Mouse (Mus musculus) left cerebral cortex, postnatal 10 days (tissue): ENCODE measurements around the gene Lpp. TPM values are rescaled to one million over a fixed set of nuclear protein-coding genes. Genes with fewer than 3 reads are reported as not detected.
A peak's percentile ranks its signal among the peaks of the same experiment; 100 is the strongest.

Source experiments
- DNase-seq, 2 experiments: peaks; one replicate each; pipeline ENCODE4 v3.0.0; 2021 to 2022; ENCODE audit warnings: low spot score in 2 of 2, mixed read lengths in 1 of 2; ENCODE audit errors: extremely low spot score in 1 of 2
- intact Hi-C: fragments of 180-260 bp; cut with DNase I; formaldehyde crosslinking; loops from one replicate; pipeline ENCODE4 v1.15.1; 2025
- total RNA-seq, 2 experiments: library from RNA; stranded (reverse); gene quantifications; 2 replicates each; pipeline ENCODE4 v1.2.3; 2021

Lpp gene
- total RNA-seq, 2 experiments from 2014 or later: 8.8 to 9.8 TPM

DNA sequence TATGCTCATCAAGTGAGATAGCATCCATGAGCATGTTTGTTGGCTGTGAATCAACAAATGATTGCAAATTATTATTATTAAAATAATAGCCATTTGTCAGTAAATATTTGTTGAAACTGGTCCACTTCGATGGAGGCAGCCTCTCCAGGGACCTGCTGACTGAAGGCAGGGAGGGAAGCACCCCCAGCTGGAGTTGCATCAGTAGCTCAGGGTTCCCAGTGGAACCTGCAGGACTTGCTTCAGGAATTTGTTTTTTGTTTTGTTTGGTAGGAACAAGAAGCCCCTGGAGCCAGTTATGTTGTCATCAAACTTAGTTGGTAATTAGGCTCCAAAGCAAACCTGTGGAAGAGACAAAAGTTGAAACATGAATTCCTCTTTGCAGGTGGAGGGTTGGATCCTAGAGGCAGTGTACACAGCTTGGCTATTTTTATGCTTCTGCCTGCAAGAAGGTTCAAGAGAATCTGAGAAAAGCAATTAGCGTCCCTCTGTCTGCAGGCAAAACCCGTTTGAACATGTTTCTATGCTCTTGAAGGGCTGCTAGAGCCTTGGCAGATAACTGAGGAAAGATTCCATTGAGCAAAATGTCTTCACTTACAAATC, 554.9 kb downstream of the Lpp start:
- no peak for DNase-seq
- intact Hi-C loops: no loop called here

DNA sequence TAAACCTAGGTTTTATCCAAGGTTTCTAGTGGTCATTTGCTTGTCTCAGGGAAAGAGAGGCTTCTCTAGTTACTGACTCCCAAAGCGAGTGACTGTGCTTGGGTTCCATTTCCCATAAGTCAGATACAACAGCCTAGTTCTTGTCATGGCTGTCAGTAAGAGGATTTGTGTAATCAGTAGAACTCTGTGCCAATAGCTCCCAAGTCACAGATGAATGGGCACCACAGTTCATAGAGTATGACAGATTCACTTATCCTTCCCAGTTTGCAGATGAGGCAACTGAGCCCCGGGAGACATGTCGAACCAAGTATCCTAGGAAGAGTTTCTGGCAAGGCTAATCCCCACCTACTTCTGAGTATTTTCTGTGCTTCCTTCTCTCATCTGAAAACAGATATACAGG, 556.0 kb downstream of the Lpp start:
- intact Hi-C loops: no loop called here
- DNase-seq: no peak

DNA sequence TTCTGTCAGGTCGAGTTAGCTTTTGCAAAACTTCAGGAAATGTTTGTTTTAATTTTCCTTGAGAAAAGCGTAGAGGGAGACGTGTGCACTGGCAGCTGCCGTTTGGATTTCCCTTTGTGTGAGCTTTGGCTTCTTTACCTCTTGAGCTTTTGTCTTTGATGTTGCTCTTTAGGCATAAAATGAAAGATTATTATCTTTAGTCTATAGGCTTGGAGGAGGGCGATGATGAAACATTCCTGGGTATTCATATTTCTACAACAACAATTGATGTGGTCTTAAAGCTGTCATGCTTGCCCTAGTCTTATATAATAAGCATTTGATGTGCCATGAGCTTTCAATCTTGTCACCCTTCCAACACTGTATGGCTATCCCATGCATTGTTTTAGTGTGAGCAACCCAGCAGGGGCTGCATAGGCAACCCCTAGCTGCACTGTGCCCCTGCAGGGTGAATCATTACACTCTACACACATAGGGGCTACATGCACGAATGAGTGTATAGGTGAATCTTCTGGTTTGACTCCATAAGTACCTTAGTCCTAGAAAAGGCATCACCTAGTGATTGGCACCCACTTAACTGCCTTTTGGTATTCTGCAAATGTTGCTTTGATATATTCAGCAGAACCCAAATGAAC, 556.9 kb downstream of the Lpp start:
- intact Hi-C loops: no loop called here
- no peak for DNase-seq

DNA sequence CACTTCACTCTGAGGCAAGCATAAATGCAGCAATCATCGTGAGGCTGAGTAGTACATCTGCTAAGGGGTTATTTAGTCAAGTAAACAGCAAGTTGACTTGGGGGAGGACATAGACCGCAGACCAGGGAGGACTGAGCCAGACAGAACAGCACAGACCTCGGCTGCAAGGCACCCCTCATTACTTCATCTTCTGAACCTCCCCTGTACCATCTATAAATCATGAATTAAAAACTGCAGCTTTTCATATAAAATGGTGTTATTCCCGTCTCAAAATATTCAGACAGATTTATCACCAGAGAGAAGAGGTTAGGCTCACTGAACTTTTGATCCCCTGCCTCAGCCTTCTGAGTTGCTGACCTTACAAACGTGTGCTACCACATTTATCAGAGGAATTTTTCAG, 558.6 kb downstream of the Lpp start:
- no peak for DNase-seq
- intact Hi-C loops: no loop called here

DNA sequence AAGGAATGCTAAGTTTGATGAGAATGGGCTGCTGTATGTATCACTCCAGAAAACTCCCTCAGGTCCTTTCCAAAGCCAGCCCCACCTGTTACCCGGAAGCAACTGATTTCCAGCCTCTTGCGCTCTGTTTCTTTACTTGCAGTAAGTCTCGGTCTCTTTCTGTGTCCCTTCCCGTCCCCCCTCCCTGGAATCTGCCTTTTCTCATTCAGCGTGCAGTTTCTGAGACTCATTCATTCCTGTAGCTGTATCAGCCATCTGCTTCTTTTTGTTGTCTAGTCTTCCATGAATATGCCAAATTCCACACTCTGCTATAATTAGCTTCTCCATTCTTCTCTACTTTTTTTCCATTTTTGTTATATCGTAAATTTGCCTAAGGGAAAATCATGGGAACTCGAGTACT, 561.7 kb downstream of the Lpp start:
- intact Hi-C loops: no loop called here
- no peak for DNase-seq

DNA sequence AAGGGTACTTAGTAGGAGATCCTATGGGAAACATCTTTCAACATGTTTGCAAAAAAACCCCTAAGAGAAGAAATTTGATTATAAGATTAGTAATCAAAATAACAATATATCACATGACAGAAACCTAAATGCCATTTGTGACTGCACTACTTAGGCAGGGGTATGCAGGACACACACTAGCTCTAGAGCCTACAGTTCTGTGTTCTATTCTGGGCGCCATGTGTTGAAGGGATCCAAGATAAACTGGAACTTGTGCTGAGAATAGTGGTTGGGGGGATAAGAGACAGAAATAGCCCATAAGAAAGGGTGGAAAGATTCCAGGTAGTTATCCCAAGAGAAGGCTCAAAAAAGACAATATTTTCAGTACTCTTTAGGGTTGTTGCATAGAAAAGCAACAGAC, 565.4 kb downstream of the Lpp start:
- DNase-seq: no peak
- intact Hi-C loops: no loop called here

DNA sequence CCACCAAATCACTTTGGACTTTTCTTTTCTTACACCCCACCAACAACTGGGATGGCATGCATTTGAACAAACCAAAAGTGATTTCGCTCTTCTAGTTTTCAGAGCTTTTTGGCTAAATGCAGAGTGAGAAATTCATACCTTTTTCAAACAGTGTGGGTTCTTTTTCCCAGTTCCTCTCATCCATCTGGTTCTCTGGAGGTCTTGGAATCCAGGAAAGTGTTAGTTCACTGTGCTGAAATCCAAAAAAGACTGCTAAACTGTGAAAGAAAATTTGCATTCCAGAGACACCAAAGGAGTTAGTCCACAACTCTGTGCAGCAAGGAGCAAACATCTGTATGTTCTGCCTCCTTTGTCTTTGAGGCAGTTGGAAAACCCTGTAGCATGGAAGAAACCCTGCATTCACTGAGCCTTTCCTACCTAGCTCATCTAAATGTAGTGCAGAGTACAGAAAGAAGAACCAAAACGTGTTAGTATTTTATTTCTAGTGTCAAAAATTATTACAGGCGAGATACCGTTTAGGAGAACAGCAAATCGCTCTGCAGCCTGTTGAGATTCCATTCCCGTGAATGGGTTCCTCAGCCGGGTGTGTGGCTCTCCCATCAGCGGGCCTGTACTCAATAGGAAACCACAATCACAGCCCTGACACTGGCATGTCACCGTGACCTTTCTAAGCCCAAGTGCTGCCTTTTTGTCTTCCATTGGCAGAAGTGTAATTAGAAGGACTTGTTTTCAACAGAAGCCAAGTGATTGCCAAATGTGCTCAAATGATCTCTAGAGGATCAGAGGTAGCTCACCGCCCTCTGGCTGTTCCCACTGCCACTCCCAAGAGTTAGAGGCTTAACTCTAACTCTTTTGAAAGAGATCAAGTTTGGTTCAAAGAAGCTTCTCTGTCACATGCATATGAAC, 567.8 kb downstream of the Lpp start:
- intact Hi-C loops: loop anchor here (10.0 kb wide), 1 partner anchor 976 kb away; the partner anchor contains the start of genes Bcl6 and Gm37419
- DNase-seq: peak in 1 of 2 experiments; percentile 31

DNA sequence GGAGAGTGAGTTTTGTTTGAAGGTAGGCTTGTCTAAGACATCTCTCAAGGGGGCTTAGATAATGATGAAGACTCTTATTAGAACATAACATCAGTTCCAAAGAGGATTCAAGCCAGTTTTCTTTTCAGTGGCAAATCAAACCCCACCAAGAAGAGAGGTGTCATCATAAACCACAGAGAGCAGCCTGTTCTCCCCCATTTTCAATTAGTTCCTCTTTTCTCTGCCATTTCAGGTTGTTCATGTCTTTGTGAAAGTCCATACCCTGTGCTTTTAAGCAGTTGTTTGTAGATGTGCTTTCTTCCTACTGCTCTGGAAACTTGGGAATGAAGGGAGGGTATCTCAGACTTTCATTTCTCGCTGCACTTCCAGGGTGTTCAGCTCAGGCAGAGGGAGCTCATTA, 571.0 kb downstream of the Lpp start:
- no peak for DNase-seq
- intact Hi-C loops: loop anchor here (10.0 kb wide), 1 partner anchor 980 kb away; the partner anchor contains the start of genes Bcl6 and Gm37419

DNA sequence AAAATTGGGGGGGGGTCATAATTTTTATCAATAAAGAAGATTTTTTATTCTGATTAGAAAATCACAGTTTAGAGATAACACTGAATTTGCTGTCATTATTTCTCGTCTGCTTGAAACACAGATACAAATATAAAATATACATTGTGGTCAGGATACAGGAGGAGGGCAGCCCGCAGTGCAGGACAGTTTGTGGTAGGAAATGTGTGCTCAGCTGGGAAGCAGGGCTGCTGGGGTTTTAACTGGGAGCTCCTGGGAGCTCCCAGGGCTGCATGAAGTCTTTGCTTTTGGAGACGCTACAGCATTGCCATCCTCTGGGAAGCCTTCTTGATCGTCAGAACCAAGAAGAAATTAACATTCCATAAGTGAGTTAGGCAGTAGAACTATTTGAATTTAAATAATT, 571.8 kb downstream of the Lpp start:
- intact Hi-C loops: loop anchor here (10.0 kb wide), 1 partner anchor 980 kb away; the partner anchor contains the start of genes Bcl6 and Gm37419

DNA sequence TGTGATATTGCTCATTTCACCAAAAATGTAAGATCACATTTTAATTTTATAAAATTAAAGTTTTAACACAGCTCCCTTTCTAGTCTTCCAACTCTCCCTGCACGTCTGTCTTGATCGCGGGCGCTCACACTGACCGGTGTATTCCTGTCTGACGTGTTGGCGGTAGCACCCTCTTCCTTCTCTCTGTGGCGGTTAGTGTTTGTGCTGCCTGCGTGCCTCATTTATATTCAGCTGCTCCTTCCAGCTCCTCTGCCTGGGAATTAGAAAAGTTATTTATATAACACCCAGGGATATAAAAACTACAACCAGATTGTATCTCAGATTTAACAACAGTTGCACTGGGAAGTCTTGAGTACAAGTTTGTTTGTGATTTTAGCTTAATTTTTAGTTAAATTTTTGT, 573.2 kb downstream of the Lpp start:
- no peak for DNase-seq
- intact Hi-C loops: loop anchor here (10.0 kb wide), 1 partner anchor 982 kb away; the partner anchor contains the start of genes Bcl6 and Gm37419

More for the DNA sequence above, 571.8 kb downstream of the Lpp start:
- DNase-seq: no peak

DNA sequence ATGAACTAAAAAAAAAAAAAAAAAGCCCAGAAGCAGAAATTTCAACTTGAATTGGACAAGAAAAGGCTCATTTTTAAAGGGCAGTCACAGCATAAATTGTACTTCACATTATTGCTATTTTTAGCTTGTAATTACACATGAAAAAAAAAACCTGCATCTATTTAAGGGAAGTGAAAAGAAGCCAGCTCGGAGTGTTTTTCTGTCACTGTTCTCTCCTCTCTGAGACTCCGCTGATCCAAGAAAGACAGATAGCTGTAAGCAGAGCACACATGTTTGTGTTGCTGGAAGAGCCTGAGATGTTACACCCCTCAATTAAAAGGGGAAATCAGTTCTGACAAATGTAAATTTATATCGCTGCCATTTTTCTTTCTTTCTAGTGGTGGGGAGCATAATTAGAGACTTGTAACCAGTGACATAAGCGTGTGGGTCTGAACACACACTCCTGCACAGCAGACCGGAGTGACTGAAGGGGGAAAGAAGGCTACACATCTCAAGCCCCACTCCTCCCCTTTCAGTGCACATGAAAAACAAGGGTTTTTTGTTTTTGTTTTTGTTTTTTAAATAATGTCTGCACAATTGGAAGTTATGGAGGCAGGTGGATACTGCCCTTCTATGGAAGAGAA, 579.8 kb downstream of the Lpp start:
- intact Hi-C loops: no loop called here
- no peak for DNase-seq

DNA sequence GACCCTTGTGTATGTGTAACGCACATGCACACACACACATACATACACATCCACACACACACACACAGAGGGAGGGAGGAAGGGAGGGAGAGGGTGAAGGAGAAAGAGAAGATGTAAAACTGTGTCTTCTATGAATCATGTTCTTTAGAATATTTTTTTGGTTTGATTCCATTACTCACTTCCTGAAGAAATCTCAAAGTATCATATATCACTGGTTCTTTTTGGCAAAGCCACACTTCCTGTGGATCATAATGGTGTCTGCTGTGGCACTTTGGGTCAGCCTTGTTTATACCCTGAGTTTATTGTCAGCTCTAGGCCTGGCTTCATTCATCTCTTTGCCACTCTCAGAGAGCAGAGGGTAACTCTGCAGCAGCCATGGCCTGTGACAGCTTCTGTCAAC, 584.5 kb downstream of the Lpp start:
- no peak for DNase-seq
- intact Hi-C loops: no loop called here

DNA sequence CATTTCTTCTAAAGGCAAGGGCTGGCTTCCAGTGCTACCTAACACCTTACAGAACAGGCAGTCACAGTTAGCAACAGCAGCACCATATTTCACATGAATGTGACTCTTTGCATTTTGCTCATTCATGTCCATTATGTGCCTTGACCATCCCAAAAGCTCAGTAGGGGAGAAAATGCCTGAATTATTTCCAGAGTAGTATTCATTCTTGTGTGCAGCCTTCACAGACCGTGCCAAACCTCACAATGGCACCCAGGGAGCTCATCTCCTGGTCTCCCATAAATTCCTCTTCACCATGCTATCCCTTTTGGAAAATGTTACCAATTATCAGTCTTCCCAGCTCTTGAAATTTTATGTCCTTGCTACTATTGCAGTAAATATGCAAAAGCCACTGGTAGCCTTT, 584.9 kb downstream of the Lpp start:
- intact Hi-C loops: no loop called here
- DNase-seq: no peak

DNA sequence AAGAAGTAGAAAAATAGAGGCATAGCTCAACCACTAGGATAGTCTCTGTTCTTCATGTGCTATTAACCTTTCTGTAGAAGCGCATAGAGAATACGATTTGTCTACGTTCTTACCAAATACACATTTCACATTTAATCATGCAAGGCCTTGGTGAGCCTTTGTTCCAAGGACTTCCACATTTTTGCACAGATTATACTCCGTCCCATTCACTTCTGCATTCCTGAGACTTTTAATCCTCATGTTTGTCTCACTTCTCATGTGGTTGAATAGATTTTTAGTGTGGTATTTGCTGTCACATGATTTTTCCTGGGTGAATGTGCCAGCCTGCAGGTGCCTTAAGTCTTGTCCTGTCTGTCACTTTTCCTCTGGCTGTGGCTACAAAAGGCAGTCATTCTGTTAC, 586.1 kb downstream of the Lpp start:
- intact Hi-C loops: no loop called here
- DNase-seq: no peak

DNA sequence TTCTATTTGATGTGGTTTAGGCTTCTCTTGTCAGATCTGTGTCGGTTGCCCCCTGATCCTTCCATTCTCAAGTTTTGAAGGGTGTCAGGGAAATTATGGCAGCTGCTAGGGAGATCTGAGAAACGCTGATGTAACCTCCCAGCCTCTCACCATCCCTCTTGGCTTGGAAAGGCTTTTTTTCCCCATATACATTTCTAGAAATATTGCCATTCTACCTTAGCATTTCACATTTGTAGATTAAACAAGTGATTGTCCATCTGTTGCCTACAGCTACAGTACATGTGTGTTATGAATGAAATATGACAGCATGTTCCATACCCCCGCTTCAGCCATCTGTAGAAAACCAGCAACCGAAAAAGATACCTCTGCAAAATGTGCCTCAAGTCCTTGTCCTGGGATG, 589.5 kb downstream of the Lpp start:
- no peak for DNase-seq

DNA sequence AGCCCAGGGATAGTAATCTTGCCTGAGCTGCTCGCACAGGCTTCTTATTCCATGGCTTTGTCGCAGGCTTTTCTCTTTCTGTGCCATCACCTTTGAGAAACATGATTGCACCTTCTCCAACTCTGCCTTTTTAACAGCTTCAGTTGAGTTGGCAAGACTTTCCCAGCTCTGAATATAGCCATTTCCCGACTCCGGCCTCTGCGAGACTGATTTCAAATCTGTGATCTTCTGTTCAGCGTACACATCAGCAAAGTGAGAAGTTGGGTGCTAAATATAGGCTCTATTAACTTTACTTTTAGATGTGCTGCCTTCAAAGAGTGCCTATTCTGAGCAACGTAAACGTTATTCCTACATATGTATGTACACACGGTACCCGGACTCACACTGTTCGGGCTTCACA, 597.0 kb downstream of the Lpp start:
- intact Hi-C loops: no loop called here
- DNase-seq: peak in 1 of 2 experiments; percentile 34

More for the DNA sequence above, 589.5 kb downstream of the Lpp start:
- intact Hi-C loops: loop anchor here (10.0 kb wide), 1 partner anchor 272 kb away; no protein-coding TSS in a partner anchor

DNA sequence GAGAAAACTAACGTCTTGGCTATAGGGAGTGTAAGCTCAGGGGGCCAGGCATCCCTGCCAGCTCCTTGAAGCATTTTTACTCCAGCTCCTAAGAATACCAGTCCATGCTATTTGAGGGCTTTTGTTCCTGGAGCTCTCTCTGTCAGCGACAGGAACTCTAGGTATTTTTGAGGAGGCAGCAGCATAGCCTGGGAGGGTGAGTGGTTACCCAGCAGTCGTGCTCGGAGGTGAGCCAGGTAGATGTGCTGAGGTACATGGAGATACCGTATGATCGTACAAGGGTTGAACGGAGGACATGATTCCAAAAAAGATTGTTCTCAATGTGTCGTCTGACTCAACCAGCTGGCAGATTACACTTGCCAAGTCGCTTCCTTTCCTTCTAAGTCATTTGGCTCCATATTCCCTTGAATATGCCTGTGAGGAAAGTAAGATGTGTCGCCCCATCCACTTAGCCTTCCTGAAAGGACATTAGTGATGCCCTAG, 597.8 kb downstream of the Lpp start:
- DNase-seq: peak; percentile 23 to 66
- intact Hi-C loops: no loop called here

DNA sequence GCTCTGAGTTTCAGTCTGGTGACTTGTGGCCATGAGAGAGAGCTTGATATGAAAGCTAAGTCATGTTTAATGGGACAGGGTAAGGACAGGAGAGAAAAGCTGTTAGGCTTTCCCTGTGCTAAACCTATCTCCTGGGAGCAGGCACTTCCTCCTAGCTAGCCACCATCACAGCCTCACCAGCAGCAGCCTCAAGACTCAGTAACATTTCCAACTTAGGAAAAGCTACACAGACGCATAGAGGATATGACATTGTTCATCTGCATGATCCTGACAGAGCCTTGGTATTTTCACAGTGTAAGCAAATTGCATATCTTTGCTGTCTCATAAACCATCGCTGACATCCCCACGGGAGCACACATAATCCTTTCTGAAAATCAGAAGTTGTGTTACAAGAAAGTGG, 598.7 kb downstream of the Lpp start:
- intact Hi-C loops: no loop called here
- DNase-seq: no peak

DNA sequence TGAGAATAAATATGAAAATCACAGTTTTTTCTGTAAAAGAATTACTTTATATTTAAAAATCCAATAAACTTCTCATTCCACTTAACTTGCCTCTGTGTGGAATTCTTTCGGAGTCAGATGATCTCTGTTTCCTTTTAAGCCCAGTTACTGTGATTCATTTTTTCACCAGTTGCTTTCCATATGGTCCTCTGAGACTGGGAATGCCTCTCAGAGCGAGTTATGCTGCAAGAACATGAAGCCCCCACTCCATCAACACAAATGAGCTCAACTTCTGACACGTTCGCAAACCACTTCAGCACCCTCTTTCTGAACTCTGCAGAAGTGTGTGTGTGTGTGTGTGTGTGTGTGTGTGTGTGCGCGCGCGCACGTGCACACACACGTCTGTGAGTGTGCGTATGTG, 599.2 kb downstream of the Lpp start:
- intact Hi-C loops: no loop called here

More for the DNA sequence above, 599.2 kb downstream of the Lpp start:
- DNase-seq: no peak
